Comparison of ENCODE assay signal across 8 mouse cellular contexts in genomic region chr8:107096366-107097036, GRCm38 (mm10). TPM values are rescaled to one million over a fixed set of nuclear protein-coding genes. Genes with fewer than 3 reads are reported as not detected.
A peak's percentile ranks its signal among the peaks of the same experiment; 100 is the strongest.
DNase-seq lines count a peak whose midpoint lies in the region; ATAC-seq and TF ChIP-seq lines count a peak whose summit lies in the region.

Terf2 (minus strand) TSS chr8:107096547.

- WGBS in embryonic facial prominence, embryonic 11.5 days: 4% methylated on average over 37 of the region's 39 CpGs
- whole genome bisulfite sequencing in intestine, postnatal 0 days: 5% methylated on average over 39 of the region's 39 CpGs
- WGBS in midbrain, embryonic 11.5 days: 4% methylated on average over 38 of the region's 39 CpGs

- peak within 1 kb of the TSS; percentile 88 for H3K9ac ChIP-seq in embryonic facial prominence, embryonic 11.5 days (replicated peaks; ENCODE audit: low read length)
- peak within 1 kb of the TSS; percentile 87 for H3K9ac ChIP-seq in intestine, postnatal 0 days (ENCODE audit: low read depth, low read length)
- peak within 1 kb of the TSS; percentile 89 for H3K9ac ChIP-seq in midbrain, embryonic 11.5 days (ENCODE audit: low read length)

- no peak for TF ChIP-seq CTCF in intestine, postnatal 0 days (IDR thresholded peaks at IDR 0.05; ENCODE audit: low read depth)

- peak within 1 kb of the TSS; percentile 76 for H3K4me3 ChIP-seq in embryonic facial prominence, embryonic 11.5 days (ENCODE audit: low read depth, low read length)
- H3K4me3 ChIP-seq in intestine, postnatal 0 days (ENCODE audit: low read depth, low read length): peak within 1 kb of the TSS; percentile 71
- H3K4me3 ChIP-seq in midbrain, embryonic 11.5 days (ENCODE audit: low read depth, low read length): peak within 1 kb of the TSS; percentile 91

- no peaks in the 10 kb centered on the region for H3K27me3 ChIP-seq in embryonic facial prominence, embryonic 11.5 days (ENCODE audit: control insufficient read depth, insufficient read depth, low read length)
- H3K27me3 ChIP-seq in intestine, postnatal 0 days (replicated peaks; ENCODE audit: control insufficient read depth, insufficient read depth, low read length): no peaks in the 10 kb centered on the region
- H3K27me3 ChIP-seq in midbrain, embryonic 11.5 days (ENCODE audit: control insufficient read depth, insufficient read depth, low read length): no peaks in the 10 kb centered on the region

- ATAC-seq in embryonic facial prominence, embryonic 11.5 days (replicated peaks; ENCODE audit: insufficient number of reproducible peaks, low FRiP score, low TSS enrichment, low read depth): peak; percentile 93
- ATAC-seq in granulocyte monocyte progenitor cell, adult 5-6 weeks (replicated peaks; ENCODE audit: poor library complexity, severe bottlenecking): peak; percentile 98
- peak; percentile 93 for ATAC-seq in intestine, postnatal 0 days
- peak; percentile 94 for ATAC-seq in midbrain, embryonic 11.5 days (ENCODE audit: low FRiP score)

- H3K27ac ChIP-seq in embryonic facial prominence, embryonic 11.5 days (replicated peaks; ENCODE audit: low read depth, low read length): peak within 1 kb of the TSS; percentile 81
- peak within 1 kb of the TSS; percentile 96 for H3K27ac ChIP-seq in intestine, postnatal 0 days (ENCODE audit: low read depth, low read length)
- peak within 1 kb of the TSS; percentile 78 for H3K27ac ChIP-seq in midbrain, embryonic 11.5 days (ENCODE audit: low read depth, low read length)

- H3K4me2 ChIP-seq in embryonic facial prominence, embryonic 11.5 days (ENCODE audit: low read depth, low read length): peak within 1 kb of the TSS; percentile 56
- H3K4me2 ChIP-seq in intestine, postnatal 0 days (replicated peaks; ENCODE audit: low read depth): peak within 1 kb of the TSS; percentile 74
- peak within 1 kb of the TSS; percentile 64 for H3K4me2 ChIP-seq in midbrain, embryonic 11.5 days

- H3K9me3 ChIP-seq in embryonic facial prominence, embryonic 11.5 days (replicated peaks; ENCODE audit: control insufficient read depth, low read length): no peaks in the 10 kb centered on the region
- H3K9me3 ChIP-seq in intestine, postnatal 0 days (ENCODE audit: control insufficient read depth): no peaks in the 10 kb centered on the region
- H3K9me3 ChIP-seq in midbrain, embryonic 11.5 days (ENCODE audit: control insufficient read depth, low read length): no peaks in the 10 kb centered on the region

- no peaks in the 10 kb centered on the region for H3K36me3 ChIP-seq in embryonic facial prominence, embryonic 11.5 days (replicated peaks; ENCODE audit: control insufficient read depth, insufficient read depth, low read depth, low read length)
- H3K36me3 ChIP-seq in intestine, postnatal 0 days (ENCODE audit: control insufficient read depth, insufficient read depth): peaks cover 10% of the 10 kb centered on the region; the same call in 1 of the 2 replicates
- peaks cover 4% of the 10 kb centered on the region; the same call in 1 of the 2 replicates for H3K36me3 ChIP-seq in midbrain, embryonic 11.5 days (ENCODE audit: control insufficient read depth, insufficient read depth, low read length)

- intact Hi-C loops in left cerebral cortex, postnatal 4 days (cut with DNase I): no loop called here

- no peaks in the 10 kb centered on the region for H3K4me1 ChIP-seq in embryonic facial prominence, embryonic 11.5 days (ENCODE audit: control insufficient read depth, insufficient read depth, low read length)
- no peaks in the 10 kb centered on the region for H3K4me1 ChIP-seq in intestine, postnatal 0 days (replicated peaks; ENCODE audit: control insufficient read depth, insufficient read depth, low read length)
- peaks cover 11% of the 10 kb centered on the region for H3K4me1 ChIP-seq in midbrain, embryonic 11.5 days (ENCODE audit: control insufficient read depth, insufficient read depth, low read length)

- peak; percentile 90 for DNase-seq in 3134 (ENCODE audit: extremely low read depth, insufficient read length, low spot score)
- DNase-seq in adrenal gland, postnatal 25 days: peak; percentile 94
- DNase-seq in embryonic facial prominence, embryonic 11.5 days (ENCODE audit: low spot score): peak; percentile 98
- DNase-seq in left cerebral cortex, postnatal 4 days: peak; percentile 98
- DNase-seq in midbrain, embryonic 11.5 days (ENCODE audit: low spot score, missing footprints): peak; percentile 99
- peak; percentile 90 for DNase-seq in right cerebral cortex, postnatal 4 days

RNA-seq across cellular contexts. Expression of gene Terf2, which starts in this region (rescaled TPM):
- total RNA-seq in adrenal gland, postnatal 25 days (2021): 30.2 and 31.2 TPM in 2 replicates
- 16.1 and 16.5 TPM in 2 replicates for polyA plus RNA-seq in embryonic facial prominence, embryonic 11.5 days (2014; fragmentation: Nextera tagmentation; extraction: Ambion mirVana)
- total RNA-seq in granulocyte monocyte progenitor cell, adult 5-6 weeks (2014; fragmentation: Nextera tagmentation): 39.1 and 46.7 TPM in 2 replicates
- 22.3 and 26.3 TPM in 2 replicates for total RNA-seq in granulocyte monocyte progenitor cell, adult 5-6 weeks (2017)
- polyA plus RNA-seq in intestine, postnatal 0 days (2015; fragmentation: Nextera tagmentation; extraction: Ambion mirVana): 11.2 and 12.1 TPM in 2 replicates
- total RNA-seq in left cerebral cortex, postnatal 4 days (2021): 10 to 100 TPM; 43.9 to 47.2 TPM
- 16.4 and 16.6 TPM in 2 replicates for polyA plus RNA-seq in midbrain, embryonic 11.5 days (2014; fragmentation: Nextera tagmentation; extraction: Ambion mirVana)

Comparison
In these comparisons a context has a peak if more than half of its experiments do, and no peak if none do; other contexts are left out.
1. Peak in every context shown above with its lines: DNase-seq, ATAC-seq, H3K4me3 ChIP-seq and H3K27ac ChIP-seq.